Mouse (Mus musculus): ENCODE data around the gene Olfr330. TPM values are rescaled to one million over a fixed set of nuclear protein-coding genes. Genes with fewer than 3 reads are reported as not detected.
"Not testable (repeated sequence)": the region's sequence is repeated elsewhere in the genome, so short reads cannot be mapped to it uniquely, and the experiment has no call there.

Gene Olfr330
- total RNA-seq (2015) (not detected in 2 replicates), total RNA-seq (2017) (not detected in 2 replicates)

- not testable (repeated sequence) for ATAC-seq (replicated peaks; ENCODE audit: poor library complexity)
Observed at GRCm38 (mm10) chr11:58534736-58535135, at the start of gene Olfr330. Gene Olfr330, minus strand, starts transcription at chr11:58534836.

- no peak for ATAC-seq (replicated peaks; ENCODE audit: poor library complexity)
Observed at GRCm38 (mm10) chr11:58578636-58579035, 44.0 kb upstream of the Olfr330 start.

- no peak for ATAC-seq (replicated peaks; ENCODE audit: poor library complexity)
Observed at GRCm38 (mm10) chr11:58577430-58577829, 42.8 kb upstream of the Olfr330 start, which contains the start of gene Olfr325. Gene Olfr325, plus strand, starts transcription at chr11:58577730.

GRCm38 (mm10) chr11:58570405-58570804 lies 35.8 kb upstream of the Olfr330 start, which contains the start of gene Olfr224:
Gene Olfr224, minus strand, starts transcription at chr11:58570553.
- no peak for ATAC-seq (replicated peaks; ENCODE audit: poor library complexity)

- ATAC-seq (replicated peaks; ENCODE audit: poor library complexity) = no peak
Observed at GRCm38 (mm10) chr11:58555536-58555935, 20.9 kb upstream of the Olfr330 start, which contains the start of gene Olfr328. Gene Olfr328, minus strand, starts transcription at chr11:58555636.

GRCm38 (mm10) chr11:58546322-58546721 lies 11.7 kb upstream of the Olfr330 start, which contains the start of gene Olfr329-ps:
Gene Olfr329-ps, minus strand, starts transcription at chr11:58546422.
- ATAC-seq (replicated peaks; ENCODE audit: poor library complexity) = no peak

GRCm38 (mm10) chr11:58519756-58520155 lies 14.9 kb downstream of the Olfr330 start:
- not testable (repeated sequence) for ATAC-seq (replicated peaks; ENCODE audit: poor library complexity)

- ATAC-seq (replicated peaks; ENCODE audit: poor library complexity) = not testable (repeated sequence)
Observed at GRCm38 (mm10) chr11:58518916-58519315, 15.7 kb downstream of the Olfr330 start.

GRCm38 (mm10) chr11:58509058-58509457 lies 25.6 kb downstream of the Olfr330 start:
- ATAC-seq (replicated peaks; ENCODE audit: poor library complexity) = peak; percentile 63

GRCm38 (mm10) chr11:58502472-58502871 lies 32.2 kb downstream of the Olfr330 start, which contains the start of gene Olfr331:
Gene Olfr331, minus strand, starts transcription at chr11:58502572.
- not testable (repeated sequence) for ATAC-seq (replicated peaks; ENCODE audit: poor library complexity)

GRCm38 (mm10) chr11:58499290-58499689 lies 35.3 kb downstream of the Olfr330 start:
- ATAC-seq (replicated peaks; ENCODE audit: poor library complexity) = no peak

GRCm38 (mm10) chr11:58498761-58499160 lies 35.9 kb downstream of the Olfr330 start:
- ATAC-seq (replicated peaks; ENCODE audit: poor library complexity) = no peak

GRCm38 (mm10) chr11:58492455-58492854 lies 42.2 kb downstream of the Olfr330 start, which contains the start of gene Olfr332:
Gene Olfr332, minus strand, starts transcription at chr11:58492555.
- no peak for ATAC-seq (replicated peaks; ENCODE audit: poor library complexity)

Other genes with a start within 250 kb of the Olfr330 start
- gene Zfp692, start 227.8 kb downstream of the Olfr330 start, total RNA-seq (2015) = 22.7 and 27.3 TPM in 2 replicates
- 33.0 and 36.8 TPM in 2 replicates for gene Zfp692, start 227.8 kb downstream of the Olfr330 start, total RNA-seq (2017)
- gene Zfp672, start 204.5 kb downstream of the Olfr330 start, total RNA-seq (2015) = 31.0 and 31.6 TPM in 2 replicates
- 23.2 and 26.4 TPM in 2 replicates for gene Zfp672, start 204.5 kb downstream of the Olfr330 start, total RNA-seq (2017)
- 2.5 and 4.1 TPM in 2 replicates for gene Sh3bp5l, start 204.1 kb downstream of the Olfr330 start, total RNA-seq (2015)
- 12.8 and 31.6 TPM in 2 replicates for gene Sh3bp5l, start 204.1 kb downstream of the Olfr330 start, total RNA-seq (2017)
- not detected in 2 replicates for gene Lypd8, start 155.8 kb downstream of the Olfr330 start, total RNA-seq (2015)
- not detected in 2 replicates for gene Lypd8, start 155.8 kb downstream of the Olfr330 start, total RNA-seq (2017)
- not detected in 2 replicates for gene 1810065E05Rik, start 113.7 kb downstream of the Olfr330 start, total RNA-seq (2015)
- not detected in 2 replicates for gene 1810065E05Rik, start 113.7 kb downstream of the Olfr330 start, total RNA-seq (2017)
- gene Gm12253, start 102.3 kb downstream of the Olfr330 start, total RNA-seq (2015) = not detected in 2 replicates
- not detected in 2 replicates for gene Gm12253, start 102.3 kb downstream of the Olfr330 start, total RNA-seq (2017)
- gene Lypd9, start 81.9 kb downstream of the Olfr330 start, total RNA-seq (2015) = not detected in 2 replicates
- gene Lypd9, start 81.9 kb downstream of the Olfr330 start, total RNA-seq (2017) = not detected in 2 replicates
- gene Olfr30, start 72.6 kb downstream of the Olfr330 start, total RNA-seq (2015) = not detected in 2 replicates
- gene Olfr30, start 72.6 kb downstream of the Olfr330 start, total RNA-seq (2017) = not detected in 2 replicates
- not detected in 2 replicates for gene Olfr332, start 42.3 kb downstream of the Olfr330 start, total RNA-seq (2015)
- not detected in 2 replicates for gene Olfr332, start 42.3 kb downstream of the Olfr330 start, total RNA-seq (2017)
- gene Olfr331, start 32.3 kb downstream of the Olfr330 start, total RNA-seq (2015) = not detected in 2 replicates
- gene Olfr331, start 32.3 kb downstream of the Olfr330 start, total RNA-seq (2017) = not detected in 2 replicates
- gene Olfr329-ps, start 11.6 kb upstream of the Olfr330 start, total RNA-seq (2015) = not detected in 2 replicates
- not detected in 2 replicates for gene Olfr329-ps, start 11.6 kb upstream of the Olfr330 start, total RNA-seq (2017)
- not detected in 2 replicates for gene Olfr328, start 20.8 kb upstream of the Olfr330 start, total RNA-seq (2015)
- not detected in 2 replicates for gene Olfr328, start 20.8 kb upstream of the Olfr330 start, total RNA-seq (2017)
- not detected in 2 replicates for gene Olfr224, start 35.7 kb upstream of the Olfr330 start, total RNA-seq (2015)
- not detected in 2 replicates for gene Olfr224, start 35.7 kb upstream of the Olfr330 start, total RNA-seq (2017)
- not detected in 2 replicates for gene Olfr325, start 42.9 kb upstream of the Olfr330 start, total RNA-seq (2015)
- gene Olfr325, start 42.9 kb upstream of the Olfr330 start, total RNA-seq (2017) = not detected in 2 replicates
- gene Olfr324, start 60.3 kb upstream of the Olfr330 start, total RNA-seq (2015) = not detected in 2 replicates
- not detected in 2 replicates for gene Olfr324, start 60.3 kb upstream of the Olfr330 start, total RNA-seq (2017)
- not detected in 2 replicates for gene 2210407C18Rik, start 81.2 kb upstream of the Olfr330 start, total RNA-seq (2015)
- gene 2210407C18Rik, start 81.2 kb upstream of the Olfr330 start, total RNA-seq (2017) = not detected in 2 replicates
- gene Olfr323, start 95.7 kb upstream of the Olfr330 start, total RNA-seq (2015) = not detected in 2 replicates
- not detected in 2 replicates for gene Olfr323, start 95.7 kb upstream of the Olfr330 start, total RNA-seq (2017)
- gene Trim58, start 105.6 kb upstream of the Olfr330 start, total RNA-seq (2015) = 1.8 and 3.5 TPM in 2 replicates
- 0.27 and 1.2 TPM in 2 replicates for gene Trim58, start 105.6 kb upstream of the Olfr330 start, total RNA-seq (2017)
- gene Olfr322, start 123.9 kb upstream of the Olfr330 start, total RNA-seq (2015) = not detected in 2 replicates
- not detected in 2 replicates for gene Olfr322, start 123.9 kb upstream of the Olfr330 start, total RNA-seq (2017)
- gene Olfr320, start 146.3 kb upstream of the Olfr330 start, total RNA-seq (2015) = not detected in 2 replicates
- gene Olfr320, start 146.3 kb upstream of the Olfr330 start, total RNA-seq (2017) = not detected in 2 replicates
- not detected in 2 replicates for gene Olfr319, start 164.3 kb upstream of the Olfr330 start, total RNA-seq (2015)
- not detected in 2 replicates for gene Olfr319, start 164.3 kb upstream of the Olfr330 start, total RNA-seq (2017)
- not detected in 2 replicates for gene Olfr318, start 189.2 kb upstream of the Olfr330 start, total RNA-seq (2015)
- not detected in 2 replicates for gene Olfr318, start 189.2 kb upstream of the Olfr330 start, total RNA-seq (2017)
- not detected in 2 replicates for gene Olfr317, start 204.4 kb upstream of the Olfr330 start, total RNA-seq (2015)
- gene Olfr317, start 204.4 kb upstream of the Olfr330 start, total RNA-seq (2017) = not detected in 2 replicates
- gene Olfr316, start 217.9 kb upstream of the Olfr330 start, total RNA-seq (2015) = not detected in 2 replicates
- gene Olfr316, start 217.9 kb upstream of the Olfr330 start, total RNA-seq (2017) = not detected in 2 replicates
- gene Olfr315, start 238.4 kb upstream of the Olfr330 start, total RNA-seq (2015) = not detected in 2 replicates
- gene Olfr315, start 238.4 kb upstream of the Olfr330 start, total RNA-seq (2017) = not detected in 2 replicates
- gene Olfr314, start 248.1 kb upstream of the Olfr330 start, total RNA-seq (2015) = not detected in 2 replicates
- gene Olfr314, start 248.1 kb upstream of the Olfr330 start, total RNA-seq (2017) = not detected in 2 replicates